Mouse (Mus musculus): ENCODE measurements around the gene Cpne1.

GRCm38 (mm10) chr2:156077461-156077860 lies 34.3 kb downstream of the Cpne1 start:
- no peak for TF ChIP-seq CTCF (conservative IDR thresholded peaks at IDR 0.05; ENCODE audit: low read length)
- no peak for TF ChIP-seq NANOG (IDR thresholded peaks at IDR 0.05; ENCODE audit: borderline replicate concordance, low read length)
